Mouse (Mus musculus) cerebellum, adult 11 months (tissue): ENCODE results near the gene Slc5a11.
A peak's percentile ranks its signal among the peaks of the same experiment; 100 is the strongest.

Source experiments
- DNase-seq: peaks from one replicate; pipeline ENCODE4 v3.0.0; 2022

Gene Slc5a11

GRCm38 (mm10) chr7:123214365-123215075, at the start of gene Slc5a11:
Gene Slc5a11, plus strand, starts transcription at chr7:123214780.
- DNase-seq, result no peak

DNA sequence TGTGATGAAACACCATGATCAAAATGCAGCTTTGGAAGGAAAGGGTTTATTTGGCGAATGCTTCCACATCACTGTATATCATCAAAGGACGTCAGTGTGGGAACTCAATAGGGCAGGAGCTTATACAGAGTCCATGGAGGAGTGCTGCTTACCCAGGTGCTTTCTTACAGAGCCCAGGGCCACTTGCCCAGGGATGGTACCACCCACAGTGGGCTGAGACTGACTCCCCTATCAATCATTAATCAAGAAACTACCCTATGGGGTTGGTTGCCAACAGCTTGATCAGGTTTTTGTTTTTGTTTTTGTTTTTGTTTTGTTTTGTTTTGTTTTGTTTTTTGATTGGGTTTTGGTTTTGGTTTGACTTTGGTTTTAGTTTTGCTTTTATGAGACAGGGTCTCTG, 47.1 kb upstream of the Slc5a11 start:
- no peak for DNase-seq

DNA sequence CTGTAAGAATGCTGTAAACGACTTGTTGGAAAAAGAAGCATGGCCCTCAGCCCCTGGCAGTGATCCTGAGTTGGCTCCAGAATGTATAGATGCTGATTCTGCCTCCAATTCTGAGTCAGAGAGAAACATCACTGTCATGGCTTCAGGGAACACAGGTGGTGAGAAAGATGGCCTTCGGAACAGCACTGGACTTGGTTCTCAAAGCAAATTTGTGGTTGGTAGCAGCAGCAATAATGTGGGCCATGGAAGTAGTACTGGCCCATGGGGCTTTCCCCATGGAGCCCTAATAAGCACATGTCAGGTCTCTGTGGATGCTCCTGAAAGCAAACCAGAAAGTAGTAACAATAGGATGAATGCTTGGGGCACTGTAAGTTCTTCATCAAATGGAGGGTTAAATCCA, 45.0 kb upstream of the Slc5a11 start:
- no peak for DNase-seq

GRCm38 (mm10) chr7:123172101-123172500, 42.5 kb upstream of the Slc5a11 start:
- no peak for DNase-seq

GRCm38 (mm10) chr7:123177215-123177614, 37.4 kb upstream of the Slc5a11 start:
- DNase-seq, result no peak

DNA sequence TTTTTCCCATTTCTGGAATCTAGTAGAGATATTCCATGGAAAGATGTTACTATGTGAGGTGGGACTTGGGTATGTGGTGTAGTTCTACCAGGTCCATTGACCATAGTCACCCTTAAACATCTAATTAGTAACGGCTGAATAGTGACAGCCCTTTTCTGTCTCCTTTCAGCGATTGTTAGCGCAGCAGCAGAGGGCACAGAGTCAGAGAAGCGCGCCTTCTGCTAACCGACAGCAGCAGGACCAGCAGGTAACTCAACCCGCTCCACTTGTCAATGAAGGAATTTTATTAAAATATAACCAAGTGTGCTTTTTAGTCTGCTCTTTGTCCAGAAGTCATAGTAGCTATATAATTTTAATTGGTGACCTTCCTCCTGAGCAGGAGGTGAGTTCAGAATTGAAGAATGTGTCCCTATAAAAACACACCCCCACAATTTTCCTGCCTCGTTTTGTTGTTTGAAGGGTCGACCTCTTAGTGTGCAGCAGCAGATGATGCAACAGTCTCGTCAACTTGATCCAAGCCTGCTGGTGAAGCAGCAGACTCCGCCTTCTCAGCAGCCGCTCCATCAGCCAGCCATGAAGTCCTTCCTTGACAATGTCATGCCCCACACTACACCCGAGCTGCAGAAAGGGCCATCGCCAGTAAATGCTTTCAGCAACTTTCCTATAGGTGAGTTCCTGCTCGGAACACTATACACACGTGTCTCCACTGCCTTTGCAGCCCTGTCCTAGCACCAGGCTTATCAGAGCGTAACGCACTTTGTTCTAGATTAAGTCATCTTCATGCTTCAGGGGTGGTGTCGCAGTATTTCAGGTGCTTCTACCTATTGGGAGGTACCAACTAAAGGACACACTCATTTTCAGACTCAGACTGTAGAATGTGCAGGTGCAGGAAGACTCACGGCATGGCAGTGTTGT, 32.5 kb upstream of the Slc5a11 start:
- DNase-seq, result no peak

- DNase-seq, result no peak
Observed at GRCm38 (mm10) chr7:123184891-123185290, 29.7 kb upstream of the Slc5a11 start.

DNA sequence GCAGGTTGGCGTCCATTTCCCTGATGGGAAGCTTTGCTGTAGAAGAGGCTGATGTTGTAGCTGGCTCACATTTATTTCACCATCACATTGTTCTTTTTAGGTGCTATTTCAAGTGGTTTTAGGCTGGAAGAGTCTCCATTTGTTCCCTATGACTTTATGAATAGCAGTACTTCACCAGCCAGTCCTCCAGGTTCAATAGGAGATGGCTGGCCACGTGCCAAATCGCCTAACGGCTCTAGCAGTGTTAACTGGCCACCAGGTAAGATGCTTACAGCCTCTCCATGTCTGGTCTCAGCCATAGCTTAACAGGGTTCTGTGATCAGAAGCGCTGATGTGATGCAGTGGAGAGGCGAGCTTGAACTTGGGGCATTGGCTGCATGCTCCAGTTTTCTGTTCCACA, 28.1 kb upstream of the Slc5a11 start:
- DNase-seq, result peak; percentile 15

GRCm38 (mm10) chr7:123187246-123187645, 27.3 kb upstream of the Slc5a11 start:
- DNase-seq, result no peak

DNA sequence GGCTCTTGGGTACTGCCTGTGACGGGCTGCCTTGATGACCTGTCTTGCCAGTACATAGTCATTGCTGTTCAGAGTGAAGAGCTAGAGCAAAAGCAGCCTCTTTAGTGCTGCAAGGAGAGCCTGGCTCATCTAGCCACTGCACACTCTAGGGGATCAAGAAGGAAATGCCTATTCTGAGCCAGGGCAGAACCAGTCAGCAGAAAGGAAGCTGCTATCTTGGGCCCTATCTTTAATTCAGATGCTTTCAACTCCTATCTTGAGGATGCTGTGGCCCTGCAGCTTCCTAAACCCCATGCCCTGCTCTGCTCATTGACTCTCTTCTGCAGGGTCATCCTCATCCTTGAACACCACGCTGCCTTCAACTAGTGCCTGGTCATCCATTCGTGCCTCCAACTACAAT, 26.1 kb upstream of the Slc5a11 start:
- DNase-seq, result no peak

- no peak for DNase-seq
Observed at GRCm38 (mm10) chr7:123189762-123190161, 24.8 kb upstream of the Slc5a11 start.

- no peak for DNase-seq
Observed at GRCm38 (mm10) chr7:123191731-123192130, 22.8 kb upstream of the Slc5a11 start.

DNA sequence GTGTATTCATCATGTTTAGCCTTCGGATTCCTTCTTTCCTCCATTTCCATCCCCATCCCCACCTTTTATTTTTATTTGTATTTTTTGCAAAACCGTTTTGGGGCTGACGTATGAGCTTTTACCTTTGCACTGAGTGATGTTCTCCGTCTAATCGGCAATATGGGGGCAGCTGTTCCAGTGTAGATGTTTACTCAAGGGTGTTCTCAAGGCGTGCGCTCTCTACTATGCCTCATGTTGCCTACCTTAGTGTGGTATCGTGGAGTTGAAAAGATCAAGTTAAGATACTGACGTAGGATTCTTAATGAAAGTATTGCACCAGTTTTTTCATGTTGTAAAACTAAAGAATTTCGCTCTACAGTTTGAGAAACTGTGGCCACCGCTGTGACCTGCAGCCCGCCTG, 21.4 kb upstream of the Slc5a11 start:
- DNase-seq, result no peak

- peak; percentile 38 for DNase-seq
Observed at GRCm38 (mm10) chr7:123194696-123195095, 19.9 kb upstream of the Slc5a11 start.

GRCm38 (mm10) chr7:123196432-123196831, 18.1 kb upstream of the Slc5a11 start:
- DNase-seq, result no peak

DNA sequence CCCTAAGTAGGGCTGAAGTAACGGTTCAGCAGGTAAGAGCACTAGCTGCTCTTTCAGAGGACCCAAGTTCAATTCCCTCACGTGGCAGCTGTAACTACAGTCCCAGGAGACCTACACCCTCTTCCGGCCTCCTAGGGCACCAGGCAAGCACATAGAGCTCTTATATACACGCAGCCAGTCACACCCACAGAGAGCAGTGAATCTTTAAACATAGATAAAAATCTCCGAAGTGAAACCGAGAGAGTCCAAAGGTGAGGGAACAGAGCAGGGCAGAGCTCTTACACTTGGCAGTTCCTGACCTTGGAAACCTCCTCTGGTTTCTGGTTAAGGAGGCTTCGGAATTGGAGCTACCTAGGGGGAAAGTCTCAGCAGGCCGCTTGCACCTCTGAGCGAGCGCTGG, 15.9 kb upstream of the Slc5a11 start:
- DNase-seq, result no peak

DNA sequence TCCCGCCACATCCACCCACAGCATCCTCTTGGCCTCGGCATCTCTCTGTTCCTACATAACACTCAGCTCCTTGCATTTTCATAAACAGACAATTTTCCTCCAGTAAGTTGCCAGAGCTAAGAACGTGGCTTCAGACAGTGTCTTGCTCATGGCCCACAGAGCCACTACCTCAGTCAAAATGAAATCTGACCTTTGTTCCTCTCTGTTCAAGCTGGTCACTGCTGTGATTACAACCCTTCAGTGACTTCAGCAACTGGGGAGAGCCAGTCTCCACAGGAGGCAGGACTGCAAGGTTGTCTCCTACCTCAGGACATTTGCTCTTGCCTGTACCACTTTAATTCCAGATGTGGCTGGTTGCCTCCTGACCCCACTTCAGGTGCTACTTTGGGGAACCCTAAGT, 15.4 kb upstream of the Slc5a11 start:
- no peak for DNase-seq

DNA sequence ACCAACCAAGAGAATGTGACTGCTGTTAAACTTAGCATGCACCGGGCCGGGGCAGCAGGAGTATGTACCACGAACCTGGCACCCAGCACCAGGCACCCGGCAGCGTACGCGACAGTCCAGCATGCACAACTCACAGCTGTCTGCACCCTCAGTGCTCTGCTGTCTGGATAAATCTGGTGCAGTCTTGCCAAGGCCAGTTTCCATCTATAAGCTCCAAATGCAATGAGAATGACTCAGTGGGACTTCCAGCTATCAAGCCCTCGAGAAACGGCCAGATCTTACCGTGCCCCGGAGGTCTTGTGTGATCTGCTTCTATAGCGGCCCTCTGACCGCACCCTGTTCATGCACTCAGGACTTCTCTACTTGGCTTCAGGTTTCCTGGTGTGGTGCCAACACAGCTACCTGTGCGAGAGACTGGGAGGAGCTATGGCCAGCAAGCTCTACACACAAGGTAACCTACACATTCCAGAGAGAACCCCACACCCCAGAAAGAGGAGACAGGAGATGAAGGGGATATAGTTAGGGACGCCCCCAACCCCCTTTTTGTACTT, 14.8 kb upstream of the Slc5a11 start:
- no peak for DNase-seq

DNA sequence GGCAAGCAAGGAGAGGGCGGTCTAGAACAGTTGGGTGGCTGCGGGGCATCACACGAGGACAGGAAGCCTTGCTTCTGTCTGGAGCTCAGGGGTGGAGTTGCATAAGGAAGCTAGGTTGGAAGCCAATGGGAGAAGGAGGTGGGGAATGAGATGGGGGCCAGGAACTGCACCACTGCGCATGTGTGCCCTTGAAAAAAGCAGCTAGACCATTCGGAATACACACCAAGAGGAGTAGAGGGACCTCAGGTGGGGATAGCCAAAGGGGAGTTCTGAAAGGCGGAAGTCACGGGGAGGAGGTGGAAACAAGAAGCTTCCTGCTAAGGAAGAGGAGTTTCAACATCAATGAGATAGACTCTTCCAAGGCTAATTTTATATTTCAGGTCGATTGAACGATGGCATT, 13.9 kb upstream of the Slc5a11 start:
- DNase-seq, result no peak

- peak; percentile 53 for DNase-seq
Observed at GRCm38 (mm10) chr7:123205261-123205660, 9.3 kb upstream of the Slc5a11 start.

- no peak for DNase-seq
Observed at GRCm38 (mm10) chr7:123207561-123207960, 7.0 kb upstream of the Slc5a11 start.

- DNase-seq, result no peak
Observed at GRCm38 (mm10) chr7:123209864-123210263, 4.7 kb upstream of the Slc5a11 start.

- DNase-seq, result no peak
Observed at GRCm38 (mm10) chr7:123211461-123211860, 3.1 kb upstream of the Slc5a11 start.

- DNase-seq, result no peak
Observed at GRCm38 (mm10) chr7:123212316-123212715, 2.3 kb upstream of the Slc5a11 start.
